Mouse (Mus musculus) splenic B cell, adult 2 months (primary cell): ENCODE data around the gene Slc46a1.

Source experiments
- DNase-seq: peaks from one replicate; pipeline ENCODE4 v3.0.0-alpha.2; 2011; ENCODE audit warnings: low read depth, low spot score
- H3K27me3 ChIP-seq: 2 replicates; pipeline ENCODE4 v1.6.1; 2012; ENCODE audit warnings: mild to moderate bottlenecking, low read length, moderate library complexity, mixed read lengths; ENCODE audit not compliant: control insufficient read depth, poor library complexity, insufficient read depth, severe bottlenecking
- H3K36me3 ChIP-seq: 2 replicates; pipeline ENCODE4 v1.6.1; 2012; ENCODE audit warnings: mild to moderate bottlenecking, low read length, moderate library complexity, mixed read lengths; ENCODE audit not compliant: control insufficient read depth, poor library complexity, insufficient read depth, severe bottlenecking

Slc46a1 gene

GRCm38 (mm10) chr11:78467932-78468331 is 2.4 kb downstream of the Slc46a1 start:
- DNase-seq, result no peak
- Histone ChIP-seq H3K27me3 (no peaks in the 10 kb centered on the region), H3K36me3 (no peaks in the 10 kb centered on the region)

- no peak for DNase-seq
- Histone ChIP-seq H3K36me3 (no peaks in the 10 kb centered on the region), H3K27me3 (no peaks in the 10 kb centered on the region)
Observed at GRCm38 (mm10) chr11:78471326-78472103, 6.0 kb downstream of the Slc46a1 start.

DNA sequence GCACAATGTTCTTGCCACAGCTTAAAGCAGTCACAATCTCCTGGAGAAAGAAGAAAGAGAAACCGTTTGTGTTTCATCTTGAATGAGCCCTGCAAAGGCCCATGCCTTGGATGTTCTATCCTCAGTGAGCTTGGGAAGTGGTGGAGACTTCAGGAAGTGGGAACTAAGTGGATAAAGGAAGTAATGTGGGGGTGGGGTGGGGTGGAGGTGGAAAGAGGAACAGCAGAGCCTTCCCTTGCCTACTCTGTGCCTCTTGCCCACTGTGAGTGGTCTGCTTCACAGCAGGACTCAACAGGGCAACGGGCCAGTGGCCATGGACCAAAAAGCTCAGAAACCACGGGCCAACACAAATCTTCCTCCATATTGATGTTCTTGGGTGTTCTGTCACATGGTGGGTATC is 9.8 kb downstream of the Slc46a1 start:
- Histone ChIP-seq H3K36me3 (no peaks in the 10 kb centered on the region), H3K27me3 (no peaks in the 10 kb centered on the region)
- no peak for DNase-seq

DNA sequence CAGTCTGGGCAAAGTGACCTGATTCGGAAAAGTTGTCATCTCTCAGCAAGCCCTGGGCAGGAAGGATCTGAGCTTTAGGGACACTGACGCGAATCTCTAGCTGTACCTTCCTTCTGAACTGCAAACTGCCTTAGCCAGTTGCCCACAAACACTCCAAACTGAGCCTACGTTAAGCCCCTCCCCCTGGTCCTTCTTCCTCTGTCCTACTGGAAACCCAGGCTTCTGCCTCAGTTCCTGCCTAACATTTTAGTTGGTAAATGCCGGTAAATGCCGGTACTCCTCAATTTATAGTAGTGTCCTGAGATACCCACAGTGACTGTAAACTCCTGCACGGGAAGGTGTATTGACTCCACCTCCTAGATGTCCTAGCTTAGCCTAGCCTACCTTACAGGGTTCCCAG is 18.1 kb downstream of the Slc46a1 start:
- Histone ChIP-seq H3K36me3 (no peaks in the 10 kb centered on the region; the same call in 1 of the 2 replicates), H3K27me3 (no peaks in the 10 kb centered on the region)
- no peak for DNase-seq

DNA sequence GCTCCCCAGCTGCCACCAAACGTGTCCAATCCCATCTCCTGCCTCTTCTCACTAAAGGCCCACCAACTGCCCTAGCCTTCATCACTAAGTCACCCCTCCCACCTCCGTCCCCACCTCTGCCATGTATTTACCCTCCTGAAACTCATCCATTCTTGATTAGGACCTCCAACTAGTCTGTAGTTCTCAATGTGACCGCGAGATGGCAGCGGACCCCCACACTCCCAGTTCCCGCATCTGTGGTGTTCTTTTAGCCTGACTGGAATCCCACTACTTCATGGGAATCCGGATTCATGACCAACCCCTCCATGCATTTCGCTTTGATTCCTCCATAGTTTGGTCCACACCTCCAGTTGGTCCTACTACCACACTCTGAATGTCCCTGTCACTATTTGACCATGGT is 22.7 kb downstream of the Slc46a1 start:
- no peaks in the 10 kb centered on the region; the same call in 1 of the 2 replicates for H3K36me3 ChIP-seq
- DNase-seq, result peak; percentile 70
- no peaks in the 10 kb centered on the region for H3K27me3 ChIP-seq

DNA sequence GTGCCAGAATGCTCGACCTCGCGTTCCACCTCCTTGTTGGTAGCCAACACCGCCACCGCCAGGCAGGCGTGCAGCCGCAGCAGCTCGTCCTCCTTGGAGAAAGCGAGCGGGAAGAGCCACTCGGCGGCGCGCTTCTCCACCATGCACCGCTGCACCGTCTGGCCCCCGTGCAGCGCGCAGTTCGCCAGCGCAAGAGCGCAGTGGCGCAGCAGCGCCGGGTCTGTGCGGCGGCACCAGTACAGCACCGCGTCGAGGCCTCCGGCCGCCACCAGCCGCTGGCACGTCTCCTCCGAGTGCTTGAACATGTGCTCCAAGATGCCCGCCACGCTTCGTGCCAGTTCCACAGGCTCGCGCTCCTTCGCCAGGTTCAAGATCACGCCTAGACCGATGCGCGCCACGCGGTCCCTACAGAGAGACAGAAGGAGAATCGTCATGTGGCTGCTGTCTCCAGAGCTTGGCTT is 25.3 kb downstream of the Slc46a1 start:
- no peak for DNase-seq
- no peaks in the 10 kb centered on the region for H3K36me3 ChIP-seq
- H3K27me3 ChIP-seq, result no peaks in the 10 kb centered on the region

- DNase-seq, result peak; percentile 50
- no peaks in the 10 kb centered on the region for H3K27me3 ChIP-seq
- no peaks in the 10 kb centered on the region for H3K36me3 ChIP-seq
Observed at GRCm38 (mm10) chr11:78495904-78496303, 30.4 kb downstream of the Slc46a1 start.

DNA sequence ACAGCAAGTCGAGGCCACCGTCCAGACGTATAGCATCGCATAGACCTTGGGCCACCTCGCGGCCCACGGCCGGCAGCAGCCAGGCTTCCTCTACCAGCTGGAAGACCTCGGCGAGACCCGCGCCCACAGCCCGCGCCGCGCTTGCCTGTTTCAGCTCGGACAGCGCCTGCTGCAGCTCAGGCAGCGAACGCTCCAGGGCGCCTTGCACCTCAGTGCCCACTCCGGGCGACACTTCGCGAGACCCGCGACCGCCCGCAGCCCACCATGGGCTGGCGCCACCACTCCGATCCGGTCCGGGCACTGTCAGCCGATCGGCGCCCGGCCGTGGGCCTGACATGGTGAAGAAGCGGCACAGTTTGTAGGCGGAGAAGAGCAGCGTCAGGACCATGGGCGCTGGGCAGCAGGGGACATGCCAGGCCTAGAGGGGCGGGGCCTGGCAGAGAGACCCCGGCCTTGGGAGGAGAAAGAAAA is 31.6 kb downstream of the Slc46a1 start:
- no peaks in the 10 kb centered on the region for H3K27me3 ChIP-seq
- peak; percentile 30 for DNase-seq

GRCm38 (mm10) chr11:78497544-78498522 is 32.3 kb downstream of the Slc46a1 start, which contains the start of gene Sarm1:
Gene Sarm1, minus strand, starts transcription at chr11:78497754.
- no peaks in the 10 kb centered on the region for H3K27me3 ChIP-seq
- H3K36me3 ChIP-seq, result no peaks in the 10 kb centered on the region
- peak; percentile 97 for DNase-seq

More for the DNA sequence above, 31.6 kb downstream of the Slc46a1 start:
- no peaks in the 10 kb centered on the region for H3K36me3 ChIP-seq

- no peaks in the 10 kb centered on the region for H3K27me3 ChIP-seq
- no peak for DNase-seq
- H3K36me3 ChIP-seq, result no peaks in the 10 kb centered on the region
Observed at GRCm38 (mm10) chr11:78499004-78499403, 33.5 kb downstream of the Slc46a1 start, which contains the start of gene Vtn. Gene Vtn, plus strand, starts transcription at chr11:78499091.

- Histone ChIP-seq H3K27me3 (no peaks in the 10 kb centered on the region), H3K36me3 (no peaks in the 10 kb centered on the region)
- DNase-seq, result no peak
Observed at GRCm38 (mm10) chr11:78499543-78499942, 34.0 kb downstream of the Slc46a1 start.

GRCm38 (mm10) chr11:78500623-78501202 is 35.2 kb downstream of the Slc46a1 start:
- Histone ChIP-seq H3K36me3 (no peaks in the 10 kb centered on the region), H3K27me3 (no peaks in the 10 kb centered on the region)
- DNase-seq, result no peak

GRCm38 (mm10) chr11:78501529-78501928 is 36.0 kb downstream of the Slc46a1 start:
- no peak for DNase-seq
- Histone ChIP-seq H3K27me3 (no peaks in the 10 kb centered on the region), H3K36me3 (no peaks in the 10 kb centered on the region; the same call in 1 of the 2 replicates)

GRCm38 (mm10) chr11:78502909-78503650 is 37.6 kb downstream of the Slc46a1 start, which contains the start of gene Sebox:
Gene Sebox, plus strand, starts transcription at chr11:78503447.
- H3K36me3 ChIP-seq, result peaks cover 7% of the 10 kb centered on the region
- no peak for DNase-seq
- no peaks in the 10 kb centered on the region for H3K27me3 ChIP-seq
